Mouse (Mus musculus) midbrain, postnatal 0 days (tissue): Measurements from ENCODE around the gene Vkorc1. TPM values are rescaled to one million over a fixed set of nuclear protein-coding genes. Genes with fewer than 3 reads are reported as not detected.

Experiments
- ATAC-seq: fragments of 200-750 bp; cut with Nextera tagmentation; 2 replicates; pipeline ENCODE4 v1.8.0; 2017; ENCODE audit warnings: moderate number of reproducible peaks, mild to moderate bottlenecking, moderate TSS enrichment, moderate library complexity; ENCODE audit not compliant: low FRiP score
- DNase-seq: peaks from one replicate; pipeline ENCODE4 v3.0.0-alpha.2; 2015; ENCODE audit warnings: low spot score
- H3K27ac ChIP-seq: fragments of 300-500 bp; sonication (generic); 2 replicates; pipeline ENCODE4 v1.5.1; 2014; ENCODE audit warnings: low read depth, mild to moderate bottlenecking, low read length, mixed read lengths
- H3K27me3 ChIP-seq: fragments of 300-500 bp; sonication (generic); 2 replicates; pipeline ENCODE4 v1.6.1; 2014; ENCODE audit warnings: low read length, control low read depth, mixed read lengths; ENCODE audit not compliant: insufficient read depth
- H3K36me3 ChIP-seq: fragments of 300-500 bp; sonication (generic); 2 replicates; pipeline ENCODE4 v1.6.1; 2014; ENCODE audit warnings: low read length, control low read depth, mixed read lengths; ENCODE audit not compliant: insufficient read depth
- H3K4me1 ChIP-seq: fragments of 300-500 bp; sonication (generic); 2 replicates; pipeline ENCODE4 v1.6.1; 2014; ENCODE audit warnings: mild to moderate bottlenecking, control low read depth, antibody characterized with exemption, low read length, mixed read lengths; ENCODE audit not compliant: insufficient read depth
- H3K4me2 ChIP-seq: fragments of 300-500 bp; sonication (generic); 2 replicates; pipeline ENCODE4 v1.6.1; 2014; ENCODE audit warnings: low read depth, mild to moderate bottlenecking, low read length, mixed read lengths; ENCODE audit not compliant: poor library complexity, severe bottlenecking
- H3K4me3 ChIP-seq: fragments of 300-500 bp; sonication (generic); 2 replicates; pipeline ENCODE4 v1.5.1; 2014; ENCODE audit warnings: low read depth, mild to moderate bottlenecking, low read length, moderate library complexity
- H3K9ac ChIP-seq: fragments of 300-500 bp; sonication (generic); replicated peaks from 2 replicates; pipeline ENCODE4 v1.6.1; 2014; ENCODE audit warnings: mild to moderate bottlenecking, low read length, moderate library complexity, mixed read lengths; ENCODE audit not compliant: poor library complexity, severe bottlenecking
- H3K9me3 ChIP-seq: fragments of 300-500 bp; sonication (generic); 2 replicates; pipeline ENCODE4 v1.6.1; 2016; ENCODE audit warnings: low read length, control low read depth
- CTCF ChIP-seq: IDR thresholded peaks from 2 replicates; pipeline ENCODE4 v1.5.1; 2016; ENCODE audit warnings: antibody characterized with exemption, mild to moderate bottlenecking
- WGBS: fragments of 180-500 bp; shearing (Covaris S2); extraction: QIAGEN DNeasy Blood & Tissue Kit; methylation state at CpG from one replicate; pipeline ENCODE4 v1.1.7; 2014; 5-methylcytosine and 5-hydroxymethylcytosine counted together
- polyA plus RNA-seq: library from polyadenylated mRNA; unstranded; fragments of >200 nt; fragmentation: Nextera tagmentation; extraction: Ambion mirVana; gene quantifications from 2 replicates; pipeline ENCODE4 v1.2.1, GENCODE M21; 2015
- total RNA-seq: library from RNA; depleted of rRNA; stranded (reverse); fragments of >200 nt; gene quantifications from 2 replicates; pipeline ENCODE4 v1.2.3, GENCODE M21; 2014

Vkorc1 gene
- total and polyA plus RNA-seq, 2 experiments from 2014 or later: 30.3 to 61.2 TPM

DNA sequence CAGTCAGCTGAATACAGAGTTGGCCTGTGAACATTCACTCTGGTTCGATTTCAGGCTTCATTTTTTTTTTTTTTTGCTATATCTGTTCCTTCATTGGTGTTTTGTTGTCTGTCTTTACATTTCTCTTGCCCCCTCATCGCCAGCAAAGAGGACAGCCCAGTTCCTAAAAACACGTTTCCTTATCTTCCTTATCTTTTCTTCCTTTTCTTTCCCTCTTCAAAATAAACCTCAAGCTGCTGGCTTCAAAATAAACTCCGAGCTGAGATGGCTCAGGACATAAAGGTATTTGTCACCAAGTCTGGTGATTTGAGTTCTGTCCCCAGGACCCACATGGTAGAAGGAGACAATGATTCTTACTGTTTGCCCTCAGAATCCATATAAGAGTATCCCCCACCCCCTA, 17.5 kb upstream of the Vkorc1 start:
- H3K9me3 ChIP-seq: no peaks in the 10 kb centered on the region
- peak overlapping the region; percentile 82 for H3K27ac ChIP-seq
- no peaks in the 10 kb centered on the region for H3K4me1 ChIP-seq
- no peaks in the 10 kb centered on the region for H3K27me3 ChIP-seq
- TF ChIP-seq CTCF: no peak
- 24% methylated on average over 4 of the region's 4 CpGs for WGBS
- H3K9ac ChIP-seq: peak overlapping the region; percentile 83; the same call in 1 of the 2 replicates
- H3K36me3 ChIP-seq: peaks cover 29% of the 10 kb centered on the region
- DNase-seq (no peak), ATAC-seq (no peak)
- peak overlapping the region; percentile 98 for H3K4me3 ChIP-seq
- H3K4me2 ChIP-seq: peak overlapping the region; percentile 60

DNA sequence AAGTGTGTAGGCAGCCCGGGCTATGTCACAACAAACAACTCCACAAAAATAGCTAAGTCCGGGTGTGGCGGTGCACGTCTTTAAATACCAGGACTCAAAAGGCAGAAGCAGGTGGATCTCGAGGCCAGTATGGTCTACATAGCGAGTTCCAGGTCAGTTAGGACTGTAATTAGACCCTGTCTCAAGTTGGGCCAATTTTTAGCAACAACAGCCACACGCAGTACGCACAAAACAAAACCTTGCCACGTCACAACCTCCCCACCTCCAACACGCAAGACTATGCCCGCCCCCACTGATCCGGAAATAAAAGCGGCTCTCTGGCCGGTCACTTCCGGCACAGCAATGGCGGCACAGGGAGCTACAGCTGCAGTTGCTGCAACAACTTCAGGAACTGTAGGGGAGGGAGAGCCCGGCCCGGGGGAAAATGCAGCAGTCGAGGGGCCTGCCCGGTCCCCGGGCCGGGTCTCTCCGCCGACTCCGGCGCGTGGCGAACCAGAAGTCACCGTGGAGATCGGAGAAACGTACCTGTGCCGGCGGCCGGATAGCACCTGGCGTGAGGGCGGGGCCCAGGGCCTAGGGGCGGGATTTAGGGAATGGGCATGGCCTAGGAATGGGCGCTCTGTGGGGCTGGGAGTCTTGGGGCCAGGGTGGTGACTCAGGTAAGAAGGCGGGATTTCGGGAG, 16.9 kb upstream of the Vkorc1 start, which contains the start of gene Kat8:
Kat8 (plus strand) TSS at position 327 of the 682 bp plus-strand sequence.
- Histone ChIP-seq H3K27me3 (no peaks in the 10 kb centered on the region), H3K27ac (peak within 1 kb of the TSS; percentile 82), H3K9me3 (no peaks in the 10 kb centered on the region), H3K4me1 (no peaks in the 10 kb centered on the region), H3K36me3 (peaks cover 30% of the 10 kb centered on the region), H3K4me3 (peak within 1 kb of the TSS; percentile 98), H3K4me2 (peak within 1 kb of the TSS; percentile 60), H3K9ac (peak within 1 kb of the TSS; percentile 83)
- ATAC-seq: peak; percentile 93
- 1% methylated on average over 40 of the region's 40 CpGs for WGBS
- peak; percentile 95 for DNase-seq
- no peak for TF ChIP-seq CTCF

DNA sequence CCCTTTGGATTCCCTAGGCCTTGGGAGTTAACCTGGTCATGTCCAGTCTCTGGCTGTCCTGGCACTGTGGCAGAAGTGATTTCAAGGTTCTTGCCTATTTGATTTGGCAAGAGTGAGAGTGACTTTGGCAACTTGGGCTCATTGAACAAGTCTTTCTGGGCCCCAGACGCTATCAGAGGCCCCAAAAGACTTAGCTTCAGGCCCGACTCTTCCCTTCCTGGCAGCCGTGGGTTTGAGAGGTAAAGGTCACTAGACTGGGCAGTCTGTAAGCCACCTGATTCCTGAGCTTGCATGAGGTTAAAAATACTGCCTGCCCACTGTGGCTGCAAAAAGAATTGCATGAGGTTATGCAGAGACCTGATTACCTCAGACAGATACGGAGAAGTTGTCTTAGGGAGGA, 13.2 kb upstream of the Vkorc1 start:
- Histone ChIP-seq H3K36me3 (peaks cover 27% of the 10 kb centered on the region), H3K27ac (no peak overlapping the region), H3K4me1 (peaks cover 12% of the 10 kb centered on the region; the same call in 1 of the 2 replicates), H3K9me3 (no peaks in the 10 kb centered on the region), H3K27me3 (no peaks in the 10 kb centered on the region), H3K4me2 (no peak overlapping the region), H3K9ac (no peak overlapping the region), H3K4me3 (no peak overlapping the region)
- WGBS: 90% methylated on average over 4 of the region's 4 CpGs
- no peak for ATAC-seq
- no peak for TF ChIP-seq CTCF
- no peak for DNase-seq

DNA sequence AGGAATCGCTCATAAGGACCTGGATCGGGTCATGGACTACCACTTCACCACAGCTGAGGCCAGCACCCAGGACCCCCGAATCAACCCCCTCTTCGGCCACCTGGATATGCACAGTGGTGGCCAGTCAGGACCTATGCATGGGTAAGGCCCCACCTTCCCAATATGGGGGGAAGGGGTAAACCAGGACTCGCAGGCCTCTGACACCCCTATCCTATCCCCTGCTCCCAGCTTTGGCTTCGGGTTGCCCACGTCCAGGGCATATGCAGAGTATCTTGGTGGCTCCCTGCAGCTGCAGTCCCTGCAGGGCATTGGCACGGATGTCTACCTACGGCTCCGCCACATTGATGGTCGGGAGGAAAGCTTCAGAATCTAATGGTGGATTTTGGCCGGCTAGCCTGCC, 12.5 kb upstream of the Vkorc1 start:
- Histone ChIP-seq H3K4me2 (no peak overlapping the region), H3K27ac (no peak overlapping the region), H3K4me3 (no peak overlapping the region), H3K4me1 (peaks cover 12% of the 10 kb centered on the region; the same call in 1 of the 2 replicates), H3K9me3 (no peaks in the 10 kb centered on the region), H3K36me3 (peaks cover 27% of the 10 kb centered on the region), H3K27me3 (no peaks in the 10 kb centered on the region), H3K9ac (no peak overlapping the region)
- WGBS: 96% methylated on average over 12 of the region's 12 CpGs
- TF ChIP-seq CTCF: no peak
- DNase-seq: no peak
- ATAC-seq: no peak

DNA sequence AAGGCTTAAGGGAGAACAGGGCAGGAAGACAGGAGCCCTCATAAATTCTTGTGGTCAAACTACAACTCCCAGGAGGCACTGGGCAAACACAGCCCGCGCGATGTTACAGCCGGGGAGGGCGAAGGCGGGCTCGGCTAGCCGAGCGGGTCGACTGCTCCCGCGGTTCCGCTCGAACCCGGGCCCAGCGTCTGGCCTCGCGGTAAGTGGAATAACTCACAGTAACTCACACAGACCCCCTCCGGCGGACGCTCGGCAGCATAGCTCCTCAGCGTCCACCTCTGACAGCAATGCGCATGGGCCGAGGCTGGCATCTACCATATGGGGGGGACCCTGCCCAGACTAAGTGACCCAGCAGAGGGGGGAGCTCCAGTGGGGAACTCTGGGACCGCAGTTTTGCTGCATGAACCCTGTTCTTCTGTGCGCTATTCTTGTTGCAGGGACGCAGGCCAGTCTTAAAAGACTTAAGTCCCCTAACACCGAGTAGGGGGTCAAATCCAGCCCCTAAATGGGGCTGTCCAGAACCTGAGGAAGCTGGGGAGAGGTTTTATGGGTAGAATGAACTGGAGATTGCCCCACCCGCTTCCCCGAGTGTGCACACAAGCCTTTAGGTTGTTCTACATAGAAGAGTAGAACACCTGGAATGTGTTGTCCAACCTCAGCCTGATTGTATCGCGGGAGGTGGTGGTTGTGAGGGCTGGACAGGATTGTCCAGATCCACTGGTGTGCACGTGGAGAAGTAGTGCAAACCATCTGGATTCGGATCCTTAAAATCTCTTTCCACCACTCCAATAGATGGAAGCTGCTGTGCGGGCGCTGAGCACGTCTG, 8.8 kb upstream of the Vkorc1 start, which contains the start of gene Bckdk:
Bckdk (plus strand) TSS at position 112 of the 826 bp plus-strand sequence.
- peak; percentile 90 for ATAC-seq
- peak; percentile 30 for TF ChIP-seq CTCF
- WGBS: 8% methylated on average over 38 of the region's 38 CpGs

More for the DNA sequence above, 8.8 kb upstream of the Vkorc1 start, which contains the start of gene Bckdk:
- peak within 1 kb of the TSS; percentile 89 for H3K9ac ChIP-seq
- peak within 1 kb of the TSS; percentile 56 for H3K4me3 ChIP-seq
- no peaks in the 10 kb centered on the region for H3K27me3 ChIP-seq
- peak; percentile 92 for DNase-seq
- H3K36me3 ChIP-seq: peaks cover 22% of the 10 kb centered on the region
- H3K27ac ChIP-seq: peak within 1 kb of the TSS; percentile 83
- H3K4me1 ChIP-seq: peaks cover 12% of the 10 kb centered on the region; the same call in 1 of the 2 replicates
- no peaks in the 10 kb centered on the region for H3K9me3 ChIP-seq
- H3K4me2 ChIP-seq: peak within 1 kb of the TSS; percentile 91
